6 mouse cellular contexts compared by ENCODE assay signal in the genomic region with DNA sequence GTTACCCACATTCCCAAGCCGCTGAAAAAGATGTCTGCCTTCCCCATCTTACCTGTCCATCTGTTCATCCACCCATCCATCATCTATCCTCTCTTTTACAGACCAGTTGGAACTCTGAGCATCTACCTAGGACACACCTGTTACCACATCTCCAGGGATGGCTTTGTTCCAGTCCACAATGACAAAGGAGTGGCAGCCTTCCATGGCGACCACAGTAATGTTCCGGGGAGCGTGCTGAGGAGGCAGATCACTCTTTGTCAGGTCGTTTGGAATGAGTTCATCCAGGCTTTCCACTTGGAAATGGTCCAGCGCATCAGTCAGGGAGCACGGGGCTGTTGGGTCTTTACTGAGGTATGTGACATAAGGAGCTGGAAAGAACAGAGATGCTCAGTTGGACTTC.
"Had no signal": no experiment of that assay in that cellular context is flagged by ENCODE, and none has a peak within 500 bp of the region (broad histone marks: within the 10 kb centered on the region; RNA-seq: fewer than 3 reads in every experiment).

No protein-coding gene starts in this region.

- DNase-seq: kidney, postnatal 25 days; liver; liver, embryonic 13.5 days; liver, postnatal 0 days; right cerebral cortex, postnatal 14 days; thymus, postnatal 4 days had no signal
